Mouse (Mus musculus): Measurements from ENCODE around the gene Itm2b. TPM values are rescaled to one million over a fixed set of nuclear protein-coding genes. Genes with fewer than 3 reads are reported as not detected.

Itm2b gene
- polyA plus RNA-seq, 1 experiment from 2014 or later: 761 TPM

DNA sequence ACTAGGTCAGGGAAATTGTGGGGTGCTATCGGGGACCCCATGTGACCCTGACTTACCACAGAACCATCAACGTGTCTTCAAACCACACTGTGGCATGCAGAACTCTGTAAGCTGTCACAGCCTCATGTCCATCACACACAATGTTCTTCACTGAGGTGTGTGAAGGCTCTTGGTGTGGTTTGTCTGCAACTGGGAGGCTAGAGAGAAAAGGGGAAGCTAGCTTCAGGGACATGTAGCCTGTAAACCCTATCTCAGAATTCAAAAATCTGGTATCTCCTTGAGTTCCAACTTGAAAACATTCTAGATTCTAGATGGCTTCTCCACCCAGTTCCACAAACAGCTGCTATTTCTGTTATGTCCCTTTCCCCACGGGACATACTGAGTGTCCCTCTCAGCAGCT lies 45.5 kb downstream of the Itm2b start:
- no peak for ATAC-seq (ENCODE audit: low FRiP score)
- WGBS: 82% methylated on average over 3 of the region's 3 CpGs
- H3K9me3 ChIP-seq (ENCODE audit: control insufficient read depth, low read length): no peaks in the 10 kb centered on the region

DNA sequence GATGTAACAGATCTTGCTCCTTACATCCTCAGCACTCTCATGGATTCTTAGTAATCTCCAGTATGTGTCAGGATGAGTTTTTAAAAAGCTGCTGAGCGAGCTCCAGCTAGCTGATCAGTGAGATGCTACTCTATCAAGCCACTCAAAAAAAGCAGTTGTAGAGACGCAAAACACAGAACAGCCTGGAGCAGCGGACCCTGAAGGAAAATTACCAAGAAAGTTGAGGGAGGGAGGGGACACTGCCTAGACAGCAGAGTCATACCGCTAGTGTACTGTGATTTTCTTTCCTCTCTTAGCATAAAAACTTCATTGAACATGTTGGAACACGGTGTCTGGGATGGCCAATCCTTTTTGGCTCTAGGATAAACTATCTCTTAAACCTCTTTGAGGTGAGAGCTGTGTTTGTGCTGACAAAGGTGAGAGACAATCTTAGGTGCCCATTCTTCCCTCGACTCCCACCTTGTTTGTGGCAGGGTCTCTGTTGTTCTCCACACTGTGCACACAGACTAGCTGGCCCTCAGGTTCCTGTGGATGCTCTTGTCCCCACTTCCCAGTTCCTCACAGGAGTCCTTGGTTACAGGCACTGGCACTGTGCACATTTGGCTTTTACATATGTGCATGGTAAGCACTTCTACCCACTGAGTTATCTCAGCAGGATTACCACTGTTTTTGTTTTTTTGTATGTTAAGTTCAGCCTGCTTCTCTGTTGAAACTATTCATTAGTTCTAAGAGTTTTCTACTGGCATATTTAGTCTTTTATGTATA lies 48.6 kb downstream of the Itm2b start:
- ATAC-seq (ENCODE audit: low FRiP score) (no peak), DNase-seq (ENCODE audit: low spot score) (no peak)
- Histone ChIP-seq H3K4me2 (replicated peaks) (no peak overlapping the region), H3K27me3 (ENCODE audit: control insufficient read depth, insufficient read depth, low read length) (no peaks in the 10 kb centered on the region), H3K4me1 (replicated peaks; ENCODE audit: control insufficient read depth, insufficient read depth, low read length) (no peaks in the 10 kb centered on the region), H3K9ac (no peak overlapping the region), H3K9me3 (ENCODE audit: control insufficient read depth, low read length) (no peaks in the 10 kb centered on the region), H3K36me3 (replicated peaks; ENCODE audit: control insufficient read depth, insufficient read depth) (no peaks in the 10 kb centered on the region), H3K27ac (no peak overlapping the region), H3K4me3 (replicated peaks; ENCODE audit: low read length) (no peak overlapping the region)
- WGBS: 80% methylated on average over 6 of the region's 6 CpGs

More for the DNA sequence above, 45.5 kb downstream of the Itm2b start:
- Histone ChIP-seq H3K9ac (no peak overlapping the region), H3K4me2 (replicated peaks) (no peak overlapping the region), H3K27me3 (ENCODE audit: control insufficient read depth, insufficient read depth, low read length) (no peaks in the 10 kb centered on the region), H3K4me1 (replicated peaks; ENCODE audit: control insufficient read depth, insufficient read depth, low read length) (no peaks in the 10 kb centered on the region), H3K4me3 (replicated peaks; ENCODE audit: low read length) (no peak overlapping the region), H3K36me3 (replicated peaks; ENCODE audit: control insufficient read depth, insufficient read depth) (no peaks in the 10 kb centered on the region), H3K27ac (no peak overlapping the region)
- DNase-seq (ENCODE audit: low spot score): no peak

DNA sequence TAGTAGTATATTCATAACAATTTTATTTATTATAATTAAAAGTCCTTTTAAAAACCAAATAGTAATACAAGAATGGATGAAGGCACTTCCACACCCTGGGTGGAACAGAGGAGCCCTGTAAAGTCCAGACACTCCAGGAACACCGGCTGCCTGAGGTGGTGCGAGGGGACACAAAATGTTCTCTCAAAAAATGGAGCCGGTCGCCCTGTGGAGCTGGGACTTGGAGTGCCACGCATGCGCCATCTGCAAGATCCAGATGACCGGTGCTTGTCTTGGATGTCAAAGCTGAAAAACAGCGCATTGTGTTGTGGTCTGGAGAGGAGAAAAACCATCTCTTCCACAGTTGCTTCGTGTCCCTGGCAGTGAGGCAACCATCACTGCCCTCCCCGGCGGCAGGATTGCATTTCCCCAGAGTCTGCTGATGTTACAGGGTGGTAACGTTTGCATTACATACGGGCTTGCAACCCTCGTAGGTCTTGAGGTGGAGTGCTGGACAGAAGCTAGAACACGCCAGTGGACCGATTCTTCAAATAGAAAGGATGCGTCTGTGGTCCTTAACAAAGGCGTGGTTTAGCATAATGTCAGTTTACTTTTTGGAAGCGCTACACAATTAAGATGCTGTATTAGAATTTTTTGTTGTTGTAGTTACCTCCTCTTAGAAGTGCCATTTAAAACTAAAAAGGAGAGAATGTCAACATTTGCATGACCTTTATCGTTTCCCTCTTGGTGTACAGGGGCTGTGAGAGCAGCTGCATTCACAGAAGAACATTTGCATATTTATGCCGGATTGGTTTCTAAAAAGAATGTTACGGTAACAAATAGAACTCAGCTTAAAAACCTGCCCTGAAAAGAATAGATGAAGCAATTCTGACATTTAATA lies 49.9 kb downstream of the Itm2b start:
- H3K36me3 ChIP-seq (replicated peaks; ENCODE audit: control insufficient read depth, insufficient read depth): no peaks in the 10 kb centered on the region
- H3K4me1 ChIP-seq (replicated peaks; ENCODE audit: control insufficient read depth, insufficient read depth, low read length): no peaks in the 10 kb centered on the region
- no peak for ATAC-seq (ENCODE audit: low FRiP score)
- WGBS: 61% methylated on average over 22 of the region's 22 CpGs
- peak overlapping the region; percentile 8; the same call in 1 of the 2 replicates for H3K4me2 ChIP-seq (replicated peaks)
- H3K27ac ChIP-seq: no peak overlapping the region
- no peak overlapping the region for H3K9ac ChIP-seq
- no peaks in the 10 kb centered on the region for H3K27me3 ChIP-seq (ENCODE audit: control insufficient read depth, insufficient read depth, low read length)
- no peaks in the 10 kb centered on the region for H3K9me3 ChIP-seq (ENCODE audit: control insufficient read depth, low read length)
- H3K4me3 ChIP-seq (replicated peaks; ENCODE audit: low read length): no peak overlapping the region
- DNase-seq (ENCODE audit: low spot score): no peak

DNA sequence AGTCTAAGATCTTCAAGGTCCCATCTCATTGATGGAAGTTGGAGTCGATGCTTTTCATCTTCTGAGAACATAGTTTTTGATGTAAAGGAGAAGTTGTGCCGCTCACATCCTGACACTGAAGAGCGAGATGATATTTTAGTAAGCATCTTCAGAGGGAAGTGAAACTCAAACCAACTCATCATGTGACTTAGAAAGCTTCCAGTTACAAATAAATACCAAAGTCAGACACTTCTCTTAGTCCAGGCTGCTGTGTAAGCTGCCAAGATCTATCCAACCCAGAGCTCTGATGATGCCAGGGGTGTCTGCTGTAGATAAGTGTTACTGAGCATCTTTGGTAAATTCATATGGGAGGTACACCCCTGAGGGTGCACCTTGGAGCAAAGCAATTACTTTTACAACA lies 51.2 kb downstream of the Itm2b start:
- Histone ChIP-seq H3K36me3 (replicated peaks; ENCODE audit: control insufficient read depth, insufficient read depth) (no peaks in the 10 kb centered on the region), H3K9me3 (ENCODE audit: control insufficient read depth, low read length) (no peaks in the 10 kb centered on the region), H3K9ac (no peak overlapping the region), H3K27ac (no peak overlapping the region), H3K4me1 (replicated peaks; ENCODE audit: control insufficient read depth, insufficient read depth, low read length) (no peaks in the 10 kb centered on the region), H3K27me3 (ENCODE audit: control insufficient read depth, insufficient read depth, low read length) (no peaks in the 10 kb centered on the region), H3K4me3 (replicated peaks; ENCODE audit: low read length) (no peak overlapping the region), H3K4me2 (replicated peaks) (no peak overlapping the region)
- 92% methylated on average over 3 of the region's 3 CpGs for WGBS
- DNase-seq (ENCODE audit: low spot score): no peak
- ATAC-seq (ENCODE audit: low FRiP score): no peak

DNA sequence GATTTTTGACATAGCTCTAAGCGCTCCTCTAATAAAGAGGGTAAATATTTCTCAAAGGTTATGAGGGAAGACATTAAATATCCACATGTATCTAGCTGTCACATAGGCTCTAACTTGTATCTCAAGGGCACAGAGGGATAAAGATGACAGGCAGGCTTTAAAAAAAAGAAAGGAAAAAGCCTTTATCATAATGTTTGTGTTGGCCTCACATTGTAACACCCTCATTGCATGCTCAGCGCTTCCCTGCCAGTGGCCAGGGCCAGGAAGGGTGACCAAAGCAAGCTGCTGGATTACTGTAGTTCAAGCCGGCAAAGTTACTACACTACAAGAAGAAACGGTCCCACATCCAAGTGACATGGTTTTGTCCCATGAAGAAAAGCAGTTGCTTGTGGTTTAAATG lies 53.7 kb downstream of the Itm2b start:
- no peak overlapping the region for H3K9ac ChIP-seq
- DNase-seq (ENCODE audit: low spot score) (no peak), ATAC-seq (ENCODE audit: low FRiP score) (no peak)
- no peak overlapping the region for H3K4me2 ChIP-seq (replicated peaks)
- no peak overlapping the region for H3K27ac ChIP-seq
- H3K27me3 ChIP-seq (ENCODE audit: control insufficient read depth, insufficient read depth, low read length): no peaks in the 10 kb centered on the region
- no peak overlapping the region for H3K4me3 ChIP-seq (replicated peaks; ENCODE audit: low read length)
- no peaks in the 10 kb centered on the region for H3K9me3 ChIP-seq (ENCODE audit: control insufficient read depth, low read length)
- no peaks in the 10 kb centered on the region for H3K36me3 ChIP-seq (replicated peaks; ENCODE audit: control insufficient read depth, insufficient read depth)
- 91% methylated on average over 4 of the region's 4 CpGs for WGBS
- peaks cover 6% of the 10 kb centered on the region for H3K4me1 ChIP-seq (replicated peaks; ENCODE audit: control insufficient read depth, insufficient read depth, low read length)

DNA sequence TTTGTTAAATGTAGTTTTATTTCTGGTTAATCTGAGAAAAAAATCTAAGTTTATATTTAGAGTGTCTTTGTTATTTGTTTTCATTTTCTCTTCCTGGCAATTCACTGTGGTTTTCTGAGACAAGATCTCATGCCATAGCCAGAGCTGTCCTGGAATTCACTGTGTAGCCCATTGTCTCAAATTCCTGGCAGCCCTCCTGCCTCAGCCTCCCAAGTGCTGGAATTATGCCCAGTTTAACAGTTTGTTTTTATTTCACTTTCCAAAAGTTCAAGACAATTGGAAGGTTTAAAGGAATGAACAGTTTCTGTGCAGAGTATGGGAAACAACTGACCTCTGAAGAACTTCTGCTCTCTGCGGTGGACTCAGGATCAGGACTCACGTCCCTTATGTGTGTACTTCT lies 55.2 kb downstream of the Itm2b start:
- Histone ChIP-seq H3K27ac (no peak overlapping the region), H3K4me1 (replicated peaks; ENCODE audit: control insufficient read depth, insufficient read depth, low read length) (peaks cover 6% of the 10 kb centered on the region), H3K9ac (no peak overlapping the region), H3K4me3 (replicated peaks; ENCODE audit: low read length) (no peak overlapping the region), H3K4me2 (replicated peaks) (no peak overlapping the region), H3K27me3 (ENCODE audit: control insufficient read depth, insufficient read depth, low read length) (no peaks in the 10 kb centered on the region), H3K9me3 (ENCODE audit: control insufficient read depth, low read length) (no peaks in the 10 kb centered on the region), H3K36me3 (replicated peaks; ENCODE audit: control insufficient read depth, insufficient read depth) (no peaks in the 10 kb centered on the region)
- ATAC-seq (ENCODE audit: low FRiP score) (no peak), DNase-seq (ENCODE audit: low spot score) (no peak)
- WGBS: 89% methylated on average over 2 of the region's 2 CpGs

DNA sequence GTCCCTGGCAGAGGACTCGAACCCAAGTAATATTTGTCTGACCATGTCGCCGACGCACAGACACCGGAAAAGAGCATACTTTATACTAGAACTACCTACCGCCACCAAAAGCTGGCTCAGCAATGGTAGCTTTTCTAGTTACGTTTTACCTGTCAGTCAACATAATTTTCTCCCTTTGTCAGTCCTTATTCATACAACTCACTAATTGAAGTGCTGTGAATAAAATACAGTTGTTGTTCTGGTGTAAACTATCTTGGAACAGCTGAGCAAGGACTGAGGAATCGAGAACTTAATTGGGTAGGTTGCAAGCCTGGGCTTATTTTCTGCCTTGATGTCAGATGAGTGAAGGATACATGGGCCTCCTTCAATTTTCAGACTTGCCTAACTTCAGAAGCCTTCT lies 58.6 kb downstream of the Itm2b start:
- Histone ChIP-seq H3K36me3 (replicated peaks; ENCODE audit: control insufficient read depth, insufficient read depth) (no peaks in the 10 kb centered on the region), H3K4me2 (replicated peaks) (peak overlapping the region; percentile 89), H3K27ac (peak overlapping the region; percentile 97), H3K9me3 (ENCODE audit: control insufficient read depth, low read length) (no peaks in the 10 kb centered on the region), H3K9ac (peak overlapping the region; percentile 94), H3K4me3 (replicated peaks; ENCODE audit: low read length) (peak overlapping the region; percentile 97), H3K27me3 (ENCODE audit: control insufficient read depth, insufficient read depth, low read length) (no peaks in the 10 kb centered on the region), H3K4me1 (replicated peaks; ENCODE audit: control insufficient read depth, insufficient read depth, low read length) (peaks cover 21% of the 10 kb centered on the region)
- DNase-seq (ENCODE audit: low spot score) (no peak), ATAC-seq (ENCODE audit: low FRiP score) (no peak)
- WGBS: 7% methylated on average over 8 of the region's 8 CpGs

DNA sequence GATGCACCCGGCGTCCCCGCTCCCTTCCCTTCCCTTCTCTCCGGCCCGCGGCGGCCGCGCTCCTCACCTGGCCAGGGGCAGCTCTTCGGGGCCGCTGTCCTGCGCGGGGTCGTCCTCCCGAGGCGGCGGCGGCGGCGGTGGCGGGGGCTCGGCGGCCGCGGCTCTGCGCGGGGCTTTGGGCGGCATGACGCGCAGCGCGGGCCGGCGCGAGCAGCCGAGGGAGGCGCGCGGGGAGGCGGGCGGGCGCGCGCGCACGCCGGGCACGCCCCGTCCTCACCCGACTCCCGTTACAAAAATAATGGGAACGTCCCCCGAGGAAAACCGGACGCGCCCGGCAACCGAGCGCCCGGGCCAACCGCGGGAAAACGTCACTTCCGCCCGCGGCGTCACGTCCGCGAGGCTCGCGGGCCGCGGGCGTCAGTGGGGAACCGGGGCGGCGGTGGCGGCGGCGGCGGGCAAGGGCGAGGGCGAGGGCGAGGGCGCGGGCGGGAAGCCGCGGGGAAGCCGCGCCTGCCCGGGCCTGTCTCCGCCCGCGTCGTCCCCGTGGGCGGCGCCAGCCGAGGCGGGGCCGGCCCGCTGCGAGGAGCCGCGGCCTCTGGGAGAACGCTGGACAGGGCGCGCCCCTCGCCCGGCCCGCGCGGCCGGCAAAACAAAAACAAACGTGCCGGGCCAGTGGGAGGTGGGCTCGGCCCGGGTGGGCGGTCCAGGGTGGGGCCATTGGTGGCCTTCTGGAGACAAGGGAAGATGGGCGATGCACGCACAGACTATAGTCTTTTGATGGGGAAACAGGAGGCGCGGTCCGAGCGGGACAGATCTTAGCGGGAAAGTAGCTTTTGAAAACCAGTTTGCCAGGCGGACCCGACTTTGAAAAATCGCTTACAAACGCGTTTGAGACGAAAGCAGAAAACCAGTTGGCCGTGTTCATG lies 59.4 kb downstream of the Itm2b start, which contains the start of gene Rb1:
Gene Rb1 (minus strand): TSS at position 367 of the 926 bp plus-strand sequence.
- Histone ChIP-seq H3K9me3 (ENCODE audit: control insufficient read depth, low read length) (no peaks in the 10 kb centered on the region), H3K4me1 (replicated peaks; ENCODE audit: control insufficient read depth, insufficient read depth, low read length) (peaks cover 21% of the 10 kb centered on the region), H3K36me3 (replicated peaks; ENCODE audit: control insufficient read depth, insufficient read depth) (0 out of 2 replicates have a peak, but pooled peaks cover 5% of the 10 kb centered on the region), H3K4me3 (replicated peaks; ENCODE audit: low read length) (peak within 1 kb of the TSS; percentile 97), H3K27ac (peak within 1 kb of the TSS; percentile 97), H3K27me3 (ENCODE audit: control insufficient read depth, insufficient read depth, low read length) (no peaks in the 10 kb centered on the region), H3K9ac (peak within 1 kb of the TSS; percentile 94), H3K4me2 (replicated peaks) (peak within 1 kb of the TSS; percentile 89)
- peak; percentile 84 for DNase-seq (ENCODE audit: low spot score)
- ATAC-seq (ENCODE audit: low FRiP score): peak; percentile 88
- WGBS: under 1% methylated on average over 112 of the region's 135 CpGs
